Mouse (Mus musculus) embryonic facial prominence, embryonic 14.5 days (tissue): Measurements from ENCODE around the gene Vasn. TPM values are rescaled to one million over a fixed set of nuclear protein-coding genes. Genes with fewer than 3 reads are reported as not detected.
A peak's percentile ranks its signal among the peaks of the same experiment; 100 is the strongest.
"Not testable (repeated sequence)": the region's sequence is repeated elsewhere in the genome, so short reads cannot be mapped to it uniquely, and the experiment has no call there.

Experiments used
- ATAC-seq: fragments of 200-750 bp; cut with Nextera tagmentation; 2 replicates; pipeline ENCODE4 v1.8.0; 2017; ENCODE audit warnings: low read depth, moderate number of reproducible peaks, moderate TSS enrichment
- DNase-seq: peaks from one replicate; pipeline ENCODE4 v3.0.0-alpha.2; 2015; ENCODE audit warnings: low spot score
- H3K27ac ChIP-seq: fragments of 300-500 bp; sonication (generic); replicated peaks from 2 replicates; pipeline ENCODE4 v1.5.1; 2014; ENCODE audit warnings: low read depth, mild to moderate bottlenecking, low read length, moderate library complexity
- H3K27me3 ChIP-seq: fragments of 300-500 bp; sonication (generic); replicated peaks from 2 replicates; pipeline ENCODE4 v1.6.1; 2014; ENCODE audit warnings: low read length; ENCODE audit not compliant: control insufficient read depth, insufficient read depth
- H3K36me3 ChIP-seq: fragments of 300-500 bp; sonication (generic); 2 replicates; pipeline ENCODE4 v1.6.1; 2014; ENCODE audit warnings: low read length, mixed read lengths; ENCODE audit not compliant: control insufficient read depth, insufficient read depth
- H3K4me1 ChIP-seq: fragments of 300-500 bp; sonication (generic); 2 replicates; pipeline ENCODE4 v1.6.1; 2014; ENCODE audit warnings: antibody characterized with exemption, low read length; ENCODE audit not compliant: control insufficient read depth, insufficient read depth
- H3K4me2 ChIP-seq: fragments of 300-500 bp; sonication (generic); 2 replicates; pipeline ENCODE4 v1.6.1; 2014; ENCODE audit warnings: low read depth, mild to moderate bottlenecking, low read length, moderate library complexity, mixed read lengths
- H3K4me3 ChIP-seq: fragments of 300-500 bp; sonication (generic); 2 replicates; pipeline ENCODE4 v1.5.1; 2014; ENCODE audit warnings: low read depth, mild to moderate bottlenecking, low read length
- H3K9ac ChIP-seq: fragments of 300-500 bp; sonication (generic); 2 replicates; pipeline ENCODE4 v1.6.1; 2014; ENCODE audit warnings: low read depth, mild to moderate bottlenecking, low read length, moderate library complexity, mixed read lengths
- H3K9me3 ChIP-seq: fragments of 300-500 bp; sonication (generic); 2 replicates; pipeline ENCODE4 v1.6.1; 2016; ENCODE audit warnings: low read length; ENCODE audit not compliant: control insufficient read depth
- WGBS: fragments of 180-500 bp; shearing (Covaris S2); extraction: QIAGEN DNeasy Blood & Tissue Kit; methylation state at CpG from one replicate; pipeline ENCODE4 v1.1.7; 2014; 5-methylcytosine and 5-hydroxymethylcytosine counted together
- polyA plus RNA-seq: library from polyadenylated mRNA; unstranded; fragments of >200 nt; fragmentation: Nextera tagmentation; extraction: Ambion mirVana; gene quantifications from 2 replicates; pipeline ENCODE4 v1.2.1, GENCODE M21; 2014

The Vasn gene
- polyA plus RNA-seq, 1 experiment from 2014 or later = 32.4 TPM

- 86% methylated on average over 5 of the region's 5 CpGs for WGBS
- Histone ChIP-seq H3K4me1 (peaks cover 7% of the 10 kb centered on the region; the same call in 1 of the 2 replicates), H3K4me3 (no peak overlapping the region), H3K27ac (no peak overlapping the region), H3K27me3 (no peaks in the 10 kb centered on the region), H3K9ac (0 out of 2 replicates have a peak overlapping the region, but pooled peaks have one; percentile 8), H3K36me3 (peaks cover 27% of the 10 kb centered on the region), H3K4me2 (peak overlapping the region; percentile 93), H3K9me3 (no peaks in the 10 kb centered on the region)
- ATAC-seq (no peak), DNase-seq (no peak)
These were observed 38.3 kb downstream of the Vasn start for GRCm38 (mm10) chr16:4678080-4678479.

- Histone ChIP-seq H3K36me3 (peaks cover 21% of the 10 kb centered on the region), H3K27me3 (no peaks in the 10 kb centered on the region), H3K9me3 (no peaks in the 10 kb centered on the region), H3K9ac (peak within 1 kb of the TSS; percentile 72), H3K4me3 (peak within 1 kb of the TSS; percentile 72), H3K4me1 (peaks cover 8% of the 10 kb centered on the region; the same call in 1 of the 2 replicates), H3K4me2 (peak within 1 kb of the TSS; percentile 93), H3K27ac (peak within 1 kb of the TSS; percentile 33; the same call in 1 of the 2 replicates)
- DNase-seq (peak; percentile 97), ATAC-seq (peak; percentile 90)
- WGBS = 0% methylated on average over 40 of the region's 47 CpGs
These were observed 39.6 kb downstream of the Vasn start, which contains the start of gene Coro7 for GRCm38 (mm10) chr16:4679121-4680018. Gene Coro7 (minus strand): TSS chr16:4679777.

- H3K9ac ChIP-seq, H3K36me3 ChIP-seq, DNase-seq, H3K27ac ChIP-seq, H3K4me3 ChIP-seq, ATAC-seq, H3K4me2 ChIP-seq, H3K27me3 ChIP-seq, H3K9me3 ChIP-seq: not testable (repeated sequence)
- H3K4me1 ChIP-seq = peaks cover 16% of the 10 kb centered on the region
- 74% methylated on average over 3 of the region's 3 CpGs for WGBS
These were observed 41.2 kb downstream of the Vasn start for GRCm38 (mm10) chr16:4680922-4681455.

- peak overlapping the region; percentile 79; the same call in 1 of the 2 replicates for H3K27ac ChIP-seq
- no peak overlapping the region; the same call in 1 of the 2 replicates for H3K9ac ChIP-seq
- peaks cover 9% of the 10 kb centered on the region for H3K36me3 ChIP-seq
- ATAC-seq (no peak), DNase-seq (no peak)
- H3K27me3 ChIP-seq = no peaks in the 10 kb centered on the region
- H3K4me3 ChIP-seq = peak overlapping the region; percentile 95
- WGBS = 72% methylated on average over 4 of the region's 4 CpGs
- no peaks in the 10 kb centered on the region for H3K9me3 ChIP-seq
- peaks cover 16% of the 10 kb centered on the region for H3K4me1 ChIP-seq
- H3K4me2 ChIP-seq = peak overlapping the region; percentile 94
These were observed 43.0 kb downstream of the Vasn start for GRCm38 (mm10) chr16:4682628-4683179.

DNA sequence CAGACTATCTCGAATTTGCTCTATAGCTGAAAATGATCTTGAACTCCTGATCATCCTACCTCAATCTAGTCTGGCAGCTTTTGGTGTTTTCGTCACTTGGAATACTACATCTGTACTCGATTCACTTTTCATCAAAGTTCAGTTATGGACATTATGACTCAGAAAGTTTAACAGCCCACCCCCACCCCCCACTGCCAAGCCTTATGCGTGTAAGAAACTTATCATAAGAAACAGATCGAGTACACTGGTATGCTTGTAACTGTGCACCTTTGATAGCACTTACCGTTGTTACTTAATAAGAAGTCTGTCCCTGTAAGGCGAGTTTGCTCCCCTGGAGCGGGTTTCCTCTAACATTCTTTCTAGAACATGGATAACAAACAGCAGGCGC lies 43.4 kb downstream of the Vasn start:
- Histone ChIP-seq H3K4me3 (peak overlapping the region; percentile 95), H3K4me2 (peak overlapping the region; percentile 94), H3K27me3 (no peaks in the 10 kb centered on the region), H3K27ac (peak overlapping the region; percentile 79), H3K36me3 (peaks cover 14% of the 10 kb centered on the region), H3K9ac (peak overlapping the region; percentile 88), H3K4me1 (peaks cover 16% of the 10 kb centered on the region), H3K9me3 (no peaks in the 10 kb centered on the region)
- DNase-seq = no peak
- 21% methylated on average over 9 of the region's 9 CpGs for WGBS
- ATAC-seq = no peak

GRCm38 (mm10) chr16:4683581-4684456 lies 44.1 kb downstream of the Vasn start:
- Histone ChIP-seq H3K4me1 (peaks cover 11% of the 10 kb centered on the region), H3K9me3 (no peaks in the 10 kb centered on the region), H3K27ac (peak overlapping the region; percentile 79), H3K27me3 (no peaks in the 10 kb centered on the region), H3K4me3 (peak overlapping the region; percentile 95), H3K9ac (peak overlapping the region; percentile 88), H3K36me3 (peaks cover 19% of the 10 kb centered on the region), H3K4me2 (peak overlapping the region; percentile 94)
- ATAC-seq = peak; percentile 91
- DNase-seq = peak; percentile 96
- WGBS = under 1% methylated on average over 49 of the region's 54 CpGs

GRCm38 (mm10) chr16:4684457-4684791 lies 44.7 kb downstream of the Vasn start:
- Histone ChIP-seq H3K27me3 (no peaks in the 10 kb centered on the region), H3K4me2 (peak overlapping the region; percentile 94), H3K27ac (peak overlapping the region; percentile 79), H3K9me3 (no peaks in the 10 kb centered on the region), H3K4me1 (peaks cover 10% of the 10 kb centered on the region), H3K36me3 (peaks cover 25% of the 10 kb centered on the region), H3K9ac (peak overlapping the region; percentile 88), H3K4me3 (peak overlapping the region; percentile 95)
- no peak for DNase-seq
- no peak for ATAC-seq
- 3% methylated on average over 9 of the region's 9 CpGs for WGBS

GRCm38 (mm10) chr16:4689371-4689770 lies 49.6 kb downstream of the Vasn start:
- H3K4me2 ChIP-seq, H3K4me3 ChIP-seq, ATAC-seq, H3K9ac ChIP-seq, H3K27ac ChIP-seq, H3K27me3 ChIP-seq, DNase-seq, H3K9me3 ChIP-seq, H3K4me1 ChIP-seq: not testable (repeated sequence)
- WGBS = 98% methylated on average over 4 of the region's 4 CpGs
- peaks cover 72% of the 10 kb centered on the region for H3K36me3 ChIP-seq
